Comparison of ENCODE assay signal across 18 mouse cellular contexts in the genomic region with DNA sequence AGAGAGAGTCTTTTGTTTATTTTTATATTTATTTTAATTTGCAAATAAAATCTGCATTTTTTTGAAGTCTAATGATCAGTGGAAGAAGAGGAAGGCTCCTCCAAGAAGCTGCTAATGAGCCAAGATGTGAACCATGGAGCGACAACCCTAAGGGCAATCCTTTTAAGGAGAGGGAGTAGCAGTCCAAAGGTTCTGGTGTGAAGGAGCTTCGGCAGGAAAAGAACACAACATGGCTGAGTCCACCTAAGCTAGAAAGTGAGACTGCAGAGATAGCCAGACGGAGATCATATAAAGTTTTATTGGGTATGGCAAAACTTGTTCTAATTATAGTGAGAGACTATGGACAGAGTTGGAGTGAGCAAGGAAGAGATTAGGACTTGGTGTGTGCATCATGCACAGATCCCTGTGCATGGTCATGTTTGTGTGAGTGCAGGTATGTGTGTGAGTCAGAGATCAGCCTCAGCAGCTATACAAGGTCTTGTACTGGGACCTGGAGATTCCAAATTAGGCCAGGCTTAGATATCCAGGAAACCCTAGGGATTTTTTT.
"Had no signal": no experiment of that assay in that cellular context is flagged by ENCODE, and none has a peak within 500 bp of the region (broad histone marks: within the 10 kb centered on the region; RNA-seq: fewer than 3 reads in every experiment).

No protein-coding gene starts in this region.

- H3K9ac ChIP-seq: hindbrain, embryonic 15.5 days; lung, embryonic 14.5 days; midbrain, embryonic 12.5 days; midbrain, embryonic 15.5 days; neural tube, embryonic 12.5 days; neural tube, embryonic 15.5 days had no signal

- H3K9me3 ChIP-seq: hindbrain, embryonic 15.5 days; midbrain, embryonic 12.5 days; midbrain, embryonic 15.5 days; neural tube, embryonic 12.5 days; neural tube, embryonic 15.5 days had no signal

- H3K4me1 ChIP-seq: midbrain, embryonic 12.5 days; midbrain, embryonic 15.5 days; neural tube, embryonic 12.5 days; neural tube, embryonic 15.5 days had no signal

- H3K27ac ChIP-seq: hindbrain, embryonic 15.5 days; layer of hippocampus, adult 2 months; macrophage; midbrain, embryonic 12.5 days; midbrain, embryonic 15.5 days; neural tube, embryonic 12.5 days; neural tube, embryonic 15.5 days; stomach, postnatal 0 days had no signal

- H3K36me3 ChIP-seq: hindbrain, embryonic 15.5 days; midbrain, embryonic 12.5 days; midbrain, embryonic 15.5 days; neural tube, embryonic 12.5 days; neural tube, embryonic 15.5 days had no signal

- H3K27me3 ChIP-seq: hindbrain, embryonic 15.5 days; midbrain, embryonic 12.5 days; midbrain, embryonic 15.5 days; neural tube, embryonic 12.5 days; neural tube, embryonic 15.5 days had no signal

- H3K4me3 ChIP-seq: hindbrain, embryonic 15.5 days; layer of hippocampus, adult 2 months; midbrain, embryonic 12.5 days; midbrain, embryonic 15.5 days; neural tube, embryonic 12.5 days; neural tube, embryonic 15.5 days had no signal

- H3K4me2 ChIP-seq: hindbrain, embryonic 15.5 days; lung, embryonic 14.5 days; midbrain, embryonic 12.5 days; midbrain, embryonic 15.5 days; neural tube, embryonic 12.5 days; neural tube, embryonic 15.5 days had no signal

- DNase-seq: kidney, postnatal 4 days; layer of hippocampus, adult 9-11 months; lung, embryonic 14.5 days; right cerebral cortex, adult 18-20 months; right cerebral cortex, postnatal 14 days; right cerebral cortex, postnatal 4 days; thymus, adult 2 months; thymus, postnatal 14 days; thymus, postnatal 4 days had no signal

- ATAC-seq: lung, postnatal 0 days; midbrain, embryonic 15.5 days had no signal
